Mouse (Mus musculus): Measurements from ENCODE around the gene Atp2c1. TPM values are rescaled to one million over a fixed set of nuclear protein-coding genes. Genes with fewer than 3 reads are reported as not detected.
A peak's percentile ranks its signal among the peaks of the same experiment; 100 is the strongest.

Atp2c1 gene
- total RNA-seq (2021): 10 to 100 TPM; 39.3 to 41.2 TPM
- long read RNA-seq, experiment 1, full-length matches to known transcripts: 42 of 48 reads
- long read RNA-seq, experiment 1, partial matches to known transcripts: 0 of 48 reads
- long read RNA-seq, experiment 1, other reads (novel, unspliced or antisense): 6 of 48 reads
- long read RNA-seq, experiment 2, full-length matches to known transcripts: 22 of 39 reads
- long read RNA-seq, experiment 2, partial matches to known transcripts: 8 of 39 reads
- long read RNA-seq, experiment 2, other reads (novel, unspliced or antisense): 9 of 39 reads

DNA sequence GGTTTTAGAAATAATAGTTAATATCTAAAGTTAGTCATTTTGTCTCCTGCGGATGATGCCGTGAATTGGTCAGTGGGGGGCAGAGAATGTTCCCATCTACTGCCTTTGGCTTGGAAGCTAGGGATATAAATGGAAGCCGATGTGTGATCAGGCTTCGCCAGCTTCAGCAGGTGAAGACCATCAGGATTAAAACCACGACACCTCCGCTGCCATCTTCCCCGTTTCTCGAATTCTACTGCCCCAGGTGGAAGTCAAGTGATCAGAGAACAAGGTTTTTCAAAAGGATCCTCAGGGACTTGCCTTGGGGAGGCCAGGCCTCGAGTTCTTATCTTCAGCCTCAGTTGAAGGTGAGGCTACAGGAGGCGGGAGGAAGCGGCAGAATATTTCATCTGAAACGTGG lies at the start of gene Atp2c1:
Atp2c1 (minus strand) TSS at position 101 of the 400 bp plus-strand sequence.
- TF ChIP-seq CTCF (IDR thresholded peaks at IDR 0.05): no peak
- DNase-seq: no peak
- Histone ChIP-seq H3K4me3 (no peak within 1 kb of the TSS), H3K27ac (no peak within 1 kb of the TSS)
- intact Hi-C loops (cut with DNase I): no loop called here

DNA sequence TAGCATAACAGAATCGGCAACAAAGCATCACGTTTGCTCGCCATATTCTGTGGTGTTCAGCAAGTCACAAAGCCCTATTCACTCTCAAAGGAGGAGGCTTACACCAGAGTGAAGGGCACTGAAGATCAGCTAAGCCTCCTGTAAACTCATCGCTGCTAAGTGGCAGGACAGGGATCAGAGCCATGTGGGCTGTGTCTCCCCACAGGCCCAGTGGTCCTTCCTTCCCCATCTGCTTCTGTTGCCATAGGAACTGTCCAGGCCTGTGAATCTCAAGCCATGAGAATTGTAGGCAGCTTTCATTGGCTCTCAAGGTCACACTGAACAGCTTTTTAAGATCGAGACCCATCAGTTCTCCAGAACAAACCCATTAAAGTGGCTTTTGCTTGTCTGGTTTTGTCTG lies 30.3 kb upstream of the Atp2c1 start:
- no peak for TF ChIP-seq CTCF (IDR thresholded peaks at IDR 0.05)
- no peak for DNase-seq
- intact Hi-C loops (cut with DNase I): no loop called here
- Histone ChIP-seq H3K27ac (no peak overlapping the region), H3K4me3 (no peak overlapping the region)

DNA sequence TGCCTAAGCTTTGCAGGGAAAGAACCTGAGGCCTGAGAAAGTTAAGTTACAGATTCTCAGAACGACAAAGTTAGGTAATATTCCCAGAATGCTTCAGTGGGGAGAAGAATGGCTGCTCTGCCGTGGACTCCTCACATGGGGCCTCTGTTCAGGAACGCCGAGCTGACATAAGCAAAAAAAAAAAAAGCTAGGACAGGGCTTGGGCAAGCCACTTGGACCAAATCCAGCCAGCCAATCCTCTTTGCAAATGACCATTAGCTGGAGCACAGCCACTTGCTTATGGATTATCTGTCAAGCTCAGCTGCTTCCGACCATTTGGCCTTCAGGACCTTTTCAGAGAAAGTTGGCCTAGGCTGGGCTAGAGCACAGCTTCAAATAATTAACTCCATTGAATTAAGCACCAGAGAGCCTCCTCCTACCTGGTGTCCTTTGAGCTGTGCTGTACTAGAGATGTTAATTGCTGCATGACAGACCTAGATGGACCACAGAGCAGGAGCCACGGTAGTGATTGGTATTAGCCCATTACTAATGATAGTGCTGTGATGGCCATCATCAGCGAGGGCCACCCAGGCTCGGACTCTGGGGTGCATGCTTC lies 29.1 kb upstream of the Atp2c1 start:
- H3K27ac ChIP-seq: no peak overlapping the region
- no peak overlapping the region for H3K4me3 ChIP-seq
- intact Hi-C loops (cut with DNase I): no loop called here
- no peak for DNase-seq
- TF ChIP-seq CTCF (IDR thresholded peaks at IDR 0.05): no peak

DNA sequence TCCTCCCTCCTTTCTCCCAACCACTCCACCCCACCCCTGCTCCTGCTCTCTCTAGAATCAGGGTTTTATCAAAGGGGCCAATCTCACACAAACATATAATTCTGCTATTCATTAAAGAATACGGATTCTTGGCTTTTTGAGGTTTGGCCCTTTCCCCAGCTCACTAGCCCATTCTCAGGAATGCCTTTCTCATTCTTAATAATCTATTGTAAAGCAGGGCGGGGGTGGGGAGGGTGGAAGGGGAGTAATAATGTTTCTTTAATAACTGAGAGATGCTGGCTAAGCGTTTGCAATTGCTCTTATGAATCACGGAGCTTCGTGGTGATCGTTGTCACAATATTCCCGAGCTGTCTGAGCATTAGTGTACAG lies 27.3 kb upstream of the Atp2c1 start:
- no peak for DNase-seq
- no peak for TF ChIP-seq CTCF (IDR thresholded peaks at IDR 0.05)
- intact Hi-C loops (cut with DNase I): no loop called here
- Histone ChIP-seq H3K4me3 (no peak overlapping the region), H3K27ac (no peak overlapping the region)

DNA sequence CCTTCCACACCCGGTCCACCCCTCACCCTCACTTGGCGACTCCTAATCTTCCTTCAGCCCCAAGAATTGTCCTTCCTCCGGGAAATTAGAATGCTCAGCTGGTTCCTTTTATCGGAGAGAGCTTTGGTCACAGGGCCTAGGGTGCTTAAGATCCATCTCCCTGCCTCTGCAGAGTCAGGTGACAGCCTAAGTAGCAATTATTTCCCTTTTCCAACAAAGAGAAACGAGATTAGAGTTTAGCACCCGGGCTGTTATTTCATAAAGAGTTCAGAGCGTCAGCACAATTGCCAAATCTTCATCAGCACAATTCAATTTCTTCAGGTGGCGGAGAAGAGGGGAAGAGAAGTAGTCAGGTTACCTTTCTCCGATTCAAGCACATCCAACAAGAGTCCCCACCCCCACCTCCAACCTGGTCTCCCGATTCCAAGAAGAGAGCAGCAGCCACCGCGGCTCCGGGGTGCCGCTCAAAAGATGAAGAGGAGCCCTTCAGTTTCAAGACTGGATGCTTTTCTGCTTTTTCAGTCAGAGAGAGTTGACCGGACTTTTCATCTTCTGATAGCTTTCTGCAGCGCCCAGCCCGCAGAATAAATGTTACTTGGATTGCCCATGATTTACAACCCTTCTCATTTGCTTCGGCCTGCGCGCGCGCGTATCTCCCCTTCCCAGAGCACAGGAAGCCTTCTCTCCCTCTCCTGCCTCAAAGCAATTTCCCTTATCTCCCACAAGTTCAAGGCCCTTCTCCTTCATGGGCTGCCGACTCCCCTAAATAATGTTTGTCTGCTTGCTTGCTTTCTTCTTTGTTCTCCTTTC lies 26.7 kb upstream of the Atp2c1 start:
- no peak overlapping the region for H3K4me3 ChIP-seq
- DNase-seq: no peak
- TF ChIP-seq CTCF (IDR thresholded peaks at IDR 0.05): no peak
- intact Hi-C loops (cut with DNase I): no loop called here
- H3K27ac ChIP-seq: no peak overlapping the region

DNA sequence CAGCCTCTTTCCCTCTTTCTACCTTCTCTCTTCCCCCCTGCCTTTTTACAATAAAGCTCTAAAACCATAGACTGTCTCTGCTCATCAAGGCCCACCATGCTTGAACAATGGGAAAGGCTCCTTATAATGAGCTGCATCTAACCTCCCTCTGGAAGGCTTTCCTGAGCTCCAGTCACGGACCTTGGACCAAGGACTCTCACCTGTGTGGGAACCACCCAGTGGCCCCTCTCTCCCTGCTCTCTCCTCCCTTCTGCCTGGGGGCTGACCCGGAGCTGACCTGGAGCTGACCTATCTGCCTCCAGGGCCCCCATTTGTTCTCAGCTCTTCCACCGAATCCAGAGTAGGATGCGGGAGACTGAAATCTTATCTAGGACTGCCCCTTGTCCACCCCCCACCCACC lies 24.3 kb upstream of the Atp2c1 start:
- no peak overlapping the region for H3K27ac ChIP-seq
- no peak for TF ChIP-seq CTCF (IDR thresholded peaks at IDR 0.05)
- no peak for DNase-seq
- intact Hi-C loops (cut with DNase I): no loop called here
- no peak overlapping the region for H3K4me3 ChIP-seq

DNA sequence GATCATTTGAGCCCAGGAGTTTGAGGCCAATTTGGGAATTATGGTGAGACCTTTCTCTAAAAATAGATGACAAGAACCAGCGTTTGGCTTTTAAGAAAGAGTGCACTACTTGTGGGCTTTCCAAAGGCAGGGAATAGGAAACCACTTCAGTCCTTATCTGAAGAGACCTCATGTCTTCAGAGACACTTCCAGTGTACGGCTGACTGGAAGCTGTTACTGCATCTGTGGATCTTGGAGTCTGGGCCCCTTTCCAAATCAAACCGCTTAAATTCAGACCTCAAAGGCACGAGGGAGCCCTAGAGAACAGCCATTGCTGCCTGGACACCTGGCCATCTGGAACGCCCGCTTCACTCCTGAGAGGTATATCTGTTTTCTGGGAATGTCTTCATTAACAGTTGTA lies 22.0 kb upstream of the Atp2c1 start:
- Histone ChIP-seq H3K27ac (no peak overlapping the region), H3K4me3 (no peak overlapping the region)
- TF ChIP-seq CTCF (IDR thresholded peaks at IDR 0.05): no peak
- intact Hi-C loops (cut with DNase I): no loop called here
- DNase-seq: no peak

DNA sequence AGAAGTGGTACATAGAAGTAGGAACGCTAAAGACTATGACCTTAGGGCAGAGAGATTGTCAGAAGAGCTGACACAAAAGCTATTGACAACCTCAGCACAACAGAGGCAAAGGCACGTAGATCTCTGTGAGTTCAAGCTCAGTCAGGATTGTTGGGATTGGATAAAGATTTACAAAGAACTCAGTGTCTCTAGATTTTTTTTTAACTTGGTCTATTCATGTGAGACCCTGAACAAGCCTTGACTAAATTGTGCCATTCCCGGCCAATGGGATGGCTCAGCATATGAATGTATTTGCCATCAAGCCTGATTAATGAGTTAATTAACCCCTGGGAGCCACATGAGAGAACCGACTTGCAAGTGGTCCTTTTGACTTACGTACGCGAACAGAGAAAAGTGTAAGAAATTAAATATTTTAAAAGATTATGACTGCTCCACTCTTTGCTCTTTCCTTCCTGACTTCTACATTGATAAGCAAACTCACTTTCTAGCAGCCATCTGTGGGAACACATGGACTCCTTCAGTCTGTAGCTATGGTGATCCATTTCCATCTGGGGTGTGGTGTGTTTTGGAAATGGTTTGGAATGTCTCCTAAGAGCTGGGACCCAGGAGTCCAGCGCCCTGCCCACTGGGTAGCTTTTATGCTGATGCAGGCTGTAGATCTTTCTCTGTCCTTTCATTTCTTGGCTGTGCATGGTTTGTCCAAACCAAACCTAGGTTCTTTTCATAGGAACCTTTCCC lies 17.1 kb upstream of the Atp2c1 start:
- Histone ChIP-seq H3K4me3 (no peak overlapping the region), H3K27ac (no peak overlapping the region)
- intact Hi-C loops (cut with DNase I): no loop called here
- no peak for TF ChIP-seq CTCF (IDR thresholded peaks at IDR 0.05)
- DNase-seq: no peak

DNA sequence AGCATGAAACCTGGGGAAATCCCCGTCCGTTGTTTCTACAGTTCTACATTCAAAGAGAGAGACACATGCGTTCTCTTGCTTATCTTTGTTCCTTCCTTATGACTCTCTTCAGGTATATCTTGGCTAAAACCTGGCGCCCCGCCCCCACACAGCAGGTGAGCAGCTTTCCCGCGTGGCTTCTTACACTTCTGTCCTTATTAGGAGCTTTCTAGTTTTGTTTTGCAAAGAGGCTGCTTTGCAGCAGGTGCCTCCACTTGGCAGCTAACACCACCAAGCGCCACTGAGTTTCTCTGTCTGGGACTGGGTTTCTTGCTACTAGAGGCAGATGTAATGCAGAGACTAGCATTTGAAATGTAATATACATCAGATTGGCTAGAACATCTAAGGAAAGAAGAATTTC lies 10.4 kb upstream of the Atp2c1 start:
- Histone ChIP-seq H3K27ac (peak overlapping the region; percentile 85), H3K4me3 (no peak overlapping the region)
- no peak for DNase-seq
- intact Hi-C loops (cut with DNase I): loop anchor here (5.0 kb wide), 1 partner anchor 75 kb away; no protein-coding TSS in a partner anchor
- TF ChIP-seq CTCF (IDR thresholded peaks at IDR 0.05): no peak

DNA sequence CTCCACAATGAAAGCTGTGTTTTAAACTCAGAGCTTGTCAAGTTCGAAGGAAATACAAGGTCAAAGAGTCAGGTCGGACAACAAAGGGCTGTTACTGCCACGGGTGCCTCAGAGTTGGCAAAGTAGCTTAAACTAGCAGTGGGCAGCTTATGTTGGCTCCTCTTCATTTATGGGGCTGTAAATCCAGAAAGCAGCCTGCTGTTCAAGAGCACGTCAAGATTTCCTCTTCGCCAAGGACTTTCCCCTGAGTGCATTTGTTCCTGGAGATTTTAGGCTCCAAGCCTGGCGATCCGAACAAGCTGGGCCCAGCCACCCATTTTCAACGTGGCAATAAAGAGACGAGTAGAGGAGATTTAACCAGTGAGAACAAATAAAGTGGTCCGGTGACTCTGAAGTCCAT lies 9.8 kb upstream of the Atp2c1 start:
- Histone ChIP-seq H3K27ac (peak overlapping the region; percentile 85), H3K4me3 (no peak overlapping the region)
- intact Hi-C loops (cut with DNase I): loop anchor here (5.0 kb wide), 1 partner anchor 75 kb away; no protein-coding TSS in a partner anchor
- no peak for TF ChIP-seq CTCF (IDR thresholded peaks at IDR 0.05)
- no peak for DNase-seq

DNA sequence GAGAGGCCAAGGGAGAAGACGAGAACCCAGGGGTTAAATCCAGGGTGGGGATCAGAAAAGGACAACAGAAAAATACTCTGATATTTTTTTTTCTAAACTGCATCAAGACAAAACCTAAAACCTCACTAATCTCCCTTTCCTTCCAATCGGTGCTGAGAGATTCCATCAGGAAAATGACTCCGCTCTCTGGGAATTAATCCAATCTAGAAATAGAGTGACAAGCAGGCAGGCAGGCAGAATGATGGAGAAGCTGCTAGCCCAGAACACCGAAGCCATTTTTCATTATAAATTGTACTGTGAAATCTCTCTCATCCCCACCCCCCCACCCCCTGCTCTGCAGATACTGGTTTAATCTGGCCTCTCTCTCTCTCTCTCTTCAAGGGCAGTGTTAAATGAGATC lies 1.8 kb downstream of the Atp2c1 start:
- no peak for DNase-seq
- Histone ChIP-seq H3K4me3 (no peak overlapping the region; the same call in 1 of the 2 replicates), H3K27ac (peak overlapping the region; percentile 56; the same call in 1 of the 2 replicates)
- intact Hi-C loops (cut with DNase I): no loop called here
- no peak for TF ChIP-seq CTCF (IDR thresholded peaks at IDR 0.05)

DNA sequence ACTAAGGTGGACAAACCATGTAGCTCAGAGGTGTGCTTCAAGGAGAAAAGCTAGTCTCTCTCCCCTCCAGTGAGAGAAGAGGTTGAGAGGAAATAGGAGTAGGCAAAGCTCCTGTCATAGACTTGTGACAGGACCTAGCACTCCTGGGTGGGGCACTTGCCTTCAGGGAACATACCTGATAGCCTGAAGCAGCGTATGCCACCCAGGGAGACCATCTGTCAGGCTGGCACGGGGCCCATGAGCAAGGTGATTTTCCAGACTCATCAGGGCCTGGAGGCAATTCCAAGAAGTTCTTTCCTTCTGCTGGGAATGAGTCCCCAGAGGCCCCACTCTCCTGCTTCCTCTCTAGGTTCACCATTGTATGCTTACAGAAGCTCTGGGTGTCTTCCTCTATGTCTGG lies 4.1 kb downstream of the Atp2c1 start:
- Histone ChIP-seq H3K4me3 (no peak overlapping the region), H3K27ac (peak overlapping the region; percentile 95)
- TF ChIP-seq CTCF (IDR thresholded peaks at IDR 0.05): no peak
- intact Hi-C loops (cut with DNase I): no loop called here
- DNase-seq: peak; percentile 42

All from gastrocnemius, adult 2 months (tissue).